Mouse (Mus musculus): ENCODE measurements around the gene Adig.

GRCm38 (mm10) chr2:158555812-158556211 is 53.4 kb downstream of the Adig start:
- TF ChIP-seq CTCF (IDR thresholded peaks at IDR 0.05; ENCODE audit: low read depth), result no peak
- TF ChIP-seq EP300 (IDR thresholded peaks at IDR 0.05; ENCODE audit: low read depth), result no peak

All from liver, postnatal 0 days (tissue).